Mouse (Mus musculus) telencephalon, adult 2 months (tissue): ENCODE results near the gene Nhlrc3.

Experiments used
- DNase-seq: peaks from one replicate; pipeline ENCODE4 v3.0.0-alpha.2; 2011; ENCODE audit warnings: low read depth, low spot score

Gene Nhlrc3

DNA sequence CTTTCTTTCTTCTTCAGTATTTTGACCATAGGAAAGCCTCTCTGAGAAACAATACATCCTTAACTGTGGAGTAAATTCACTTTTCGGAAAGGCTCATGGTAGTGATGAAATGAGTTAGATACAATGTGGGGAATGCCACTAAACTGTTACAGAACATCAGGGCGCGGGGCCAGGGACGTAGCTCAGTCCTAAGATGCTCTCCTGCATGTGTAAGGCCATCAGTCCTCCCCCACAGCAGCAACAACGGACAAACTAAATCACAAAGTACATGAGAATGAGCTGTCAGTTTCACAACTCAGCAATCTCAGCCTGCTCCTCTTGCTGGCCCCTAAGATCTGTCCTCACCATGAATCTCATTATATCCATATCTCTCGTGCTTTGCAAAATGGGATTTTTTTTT lies 8.6 kb downstream of the Nhlrc3 start:
- DNase-seq, result no peak

DNA sequence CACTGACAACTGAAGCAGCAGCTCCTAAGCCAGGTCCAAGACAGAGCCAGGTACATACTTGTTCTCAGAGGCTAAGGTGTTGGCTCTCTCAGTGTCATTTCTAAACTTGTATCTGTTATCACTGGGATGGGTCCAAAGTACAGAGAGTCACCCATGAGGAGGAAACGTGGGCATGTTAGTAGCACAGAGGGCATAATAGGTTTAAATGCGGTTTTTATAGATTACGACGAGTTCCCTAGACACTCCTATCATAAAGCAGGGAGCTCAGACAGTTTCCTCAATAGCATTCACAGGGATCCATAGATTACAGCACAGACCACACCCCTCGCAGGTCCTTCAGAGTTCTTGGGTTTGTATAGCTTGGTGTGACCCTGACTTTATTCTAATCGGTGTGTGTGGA lies 9.1 kb downstream of the Nhlrc3 start:
- DNase-seq, result no peak

DNA sequence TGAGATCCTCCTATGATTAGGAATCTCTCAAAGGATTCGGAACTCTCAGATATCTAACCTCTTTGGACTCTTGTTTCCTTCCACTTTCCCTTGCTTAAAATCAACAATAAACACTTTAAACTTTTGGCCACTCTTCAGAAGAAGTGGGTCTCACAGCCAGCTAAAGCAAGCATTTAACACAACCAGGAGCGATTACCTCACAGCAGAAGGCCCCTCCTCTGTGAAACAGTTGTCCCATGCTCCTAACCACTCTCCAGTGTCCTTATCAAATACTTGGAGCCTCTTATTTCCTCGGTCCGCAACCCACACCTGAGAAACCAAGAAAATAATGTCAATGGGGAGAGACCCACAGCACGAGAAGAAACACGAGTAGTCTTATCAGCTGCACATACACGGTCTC lies 9.8 kb downstream of the Nhlrc3 start:
- no peak for DNase-seq

DNA sequence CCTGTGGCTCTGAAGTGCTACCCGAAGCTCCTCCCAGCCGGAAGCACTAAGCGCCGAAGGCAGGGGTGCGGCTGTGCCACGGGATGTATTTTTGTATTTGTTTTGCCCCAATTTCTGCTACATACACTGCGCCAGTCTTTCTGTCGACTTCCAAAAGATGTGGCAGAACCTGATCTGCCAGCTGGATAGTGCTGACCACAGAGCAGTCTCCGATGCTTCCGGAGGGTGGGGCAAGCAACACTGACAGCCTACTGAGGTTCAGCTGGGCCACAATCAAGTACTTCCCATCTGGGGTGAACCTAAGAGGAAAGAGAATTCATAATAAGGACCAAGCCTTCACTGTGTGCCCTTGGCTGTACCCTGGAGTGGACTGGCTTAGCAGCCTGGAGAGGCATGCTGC lies 10.8 kb downstream of the Nhlrc3 start:
- no peak for DNase-seq

DNA sequence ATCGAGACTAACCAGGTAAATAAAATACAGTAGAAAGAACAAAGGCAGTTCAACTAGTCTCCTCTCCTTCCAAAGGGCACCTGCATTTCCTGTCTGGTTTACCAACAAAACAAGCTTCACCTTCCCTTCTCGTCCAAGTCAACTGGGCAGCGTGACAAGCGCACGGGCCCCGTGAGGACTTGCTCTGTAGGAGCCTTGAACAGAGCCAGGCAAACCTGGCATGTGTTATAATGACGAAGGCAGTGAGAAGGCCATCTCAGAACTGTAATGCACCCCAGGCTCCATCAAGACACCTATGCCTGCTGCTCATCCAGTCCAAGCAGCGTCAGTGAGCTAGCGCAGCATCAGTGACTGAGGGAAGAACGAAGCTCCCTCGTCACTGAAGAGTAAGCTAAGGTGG lies 12.5 kb downstream of the Nhlrc3 start:
- DNase-seq, result no peak

DNA sequence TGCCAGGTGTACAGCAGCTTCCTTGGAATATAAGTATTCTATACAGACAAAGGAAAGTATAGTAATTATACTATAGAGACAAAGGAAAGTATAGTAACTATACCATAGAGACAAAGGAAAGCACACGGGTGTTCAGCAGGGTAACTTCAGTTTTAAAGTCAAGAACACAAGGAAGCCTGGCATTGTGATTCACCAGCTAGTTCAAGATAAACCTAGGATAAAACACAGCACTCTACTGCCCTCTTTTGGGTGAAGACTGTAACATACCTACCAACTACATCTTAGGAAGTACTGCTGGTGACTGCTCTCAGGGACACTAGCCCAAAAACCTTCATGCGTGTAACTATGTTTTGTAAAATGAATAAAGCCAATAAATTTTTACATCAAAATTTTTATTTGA lies 14.9 kb downstream of the Nhlrc3 start:
- peak; percentile 81 for DNase-seq

DNA sequence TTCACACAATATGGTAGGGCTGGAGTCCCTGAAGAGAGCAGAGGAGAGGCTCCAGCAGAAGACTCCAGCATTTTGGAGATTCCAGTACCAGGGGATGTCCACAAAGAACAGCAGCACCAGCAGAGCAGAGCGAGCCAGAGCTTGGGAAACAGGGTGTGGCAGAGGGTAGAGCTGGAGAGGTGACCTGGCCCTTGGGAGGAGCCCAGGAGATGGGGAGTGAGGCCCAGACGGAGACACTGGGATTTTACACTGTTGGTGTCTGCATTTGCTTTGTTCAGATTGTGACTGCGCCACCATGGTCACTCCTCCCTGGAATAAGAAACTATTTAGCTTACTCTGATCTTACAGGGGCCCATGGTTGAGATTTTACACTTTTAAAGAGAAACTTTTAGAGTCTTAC lies 16.3 kb downstream of the Nhlrc3 start:
- DNase-seq, result no peak

DNA sequence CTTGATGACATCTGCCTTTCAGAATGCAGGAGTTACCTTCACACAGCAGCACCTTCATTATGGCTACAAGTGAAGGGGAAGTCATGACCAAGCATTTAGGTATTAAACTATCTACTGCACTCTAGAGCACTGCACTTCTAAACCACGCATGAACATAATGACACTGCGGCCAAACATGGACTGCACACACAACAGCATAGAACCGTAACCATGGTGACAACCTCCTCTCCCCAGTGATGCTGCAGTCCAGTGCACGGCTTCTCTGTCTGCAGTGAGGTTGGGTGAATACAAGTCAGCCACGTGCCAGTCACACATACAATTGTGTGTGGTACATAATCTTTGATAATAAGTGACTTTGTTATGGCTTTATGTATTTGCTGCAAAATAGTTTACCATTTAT lies 17.6 kb downstream of the Nhlrc3 start:
- no peak for DNase-seq

DNA sequence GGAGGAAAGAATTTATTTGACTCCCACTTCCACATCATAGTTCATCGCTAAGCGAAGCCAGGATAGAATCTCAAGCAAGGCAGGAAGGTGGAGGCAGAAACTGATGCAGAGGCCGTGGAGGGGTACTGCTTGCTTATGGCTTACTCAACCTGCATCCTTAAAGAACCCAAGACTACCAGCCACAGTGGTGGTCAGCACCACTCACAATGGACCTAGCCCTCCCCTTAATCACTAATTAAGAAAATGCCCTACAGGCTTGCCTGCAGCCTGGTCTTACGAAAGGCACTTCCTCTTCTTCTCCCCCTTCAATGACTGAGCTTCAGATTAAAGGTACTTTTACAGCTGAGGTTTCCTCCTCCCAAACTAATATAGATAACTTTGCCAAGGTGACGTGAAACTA lies 26.6 kb downstream of the Nhlrc3 start:
- DNase-seq, result no peak

DNA sequence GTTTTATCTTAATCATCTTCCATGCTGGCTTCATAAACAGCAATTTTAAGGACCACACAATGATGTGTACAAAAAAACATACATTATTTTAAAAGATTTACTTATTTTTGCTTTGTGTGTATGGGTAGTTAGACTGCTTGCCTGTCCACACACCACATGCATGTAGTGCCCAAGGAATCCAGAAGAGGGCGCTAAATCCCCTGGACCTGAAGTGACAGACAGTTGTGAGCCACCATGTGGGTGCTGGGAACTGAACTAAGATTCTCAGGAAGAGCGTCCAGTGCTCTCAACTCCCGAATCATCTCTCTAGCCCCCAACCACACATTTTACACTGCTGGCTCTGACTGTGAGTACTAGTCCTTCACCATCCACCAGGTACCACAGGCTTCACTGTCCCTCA lies 28.5 kb downstream of the Nhlrc3 start:
- no peak for DNase-seq

DNA sequence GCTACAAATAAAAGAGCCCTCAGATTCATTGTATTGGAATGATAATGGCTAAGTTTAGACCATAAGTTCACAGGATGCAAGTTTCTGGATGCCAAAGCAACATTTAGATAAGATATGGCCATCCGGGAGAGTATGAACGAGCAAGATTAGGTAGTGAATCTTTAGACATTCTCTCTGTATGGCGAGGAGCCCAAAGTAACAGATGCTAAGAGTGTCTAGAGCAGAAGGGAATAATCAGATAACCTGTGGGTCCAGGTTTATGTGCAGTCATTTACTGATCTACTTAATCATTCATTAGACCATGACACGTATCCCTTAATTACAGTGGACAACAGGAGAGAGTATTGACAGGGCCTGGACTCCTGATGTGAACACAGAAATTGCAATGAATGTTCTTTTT lies 39.6 kb downstream of the Nhlrc3 start:
- DNase-seq, result no peak

DNA sequence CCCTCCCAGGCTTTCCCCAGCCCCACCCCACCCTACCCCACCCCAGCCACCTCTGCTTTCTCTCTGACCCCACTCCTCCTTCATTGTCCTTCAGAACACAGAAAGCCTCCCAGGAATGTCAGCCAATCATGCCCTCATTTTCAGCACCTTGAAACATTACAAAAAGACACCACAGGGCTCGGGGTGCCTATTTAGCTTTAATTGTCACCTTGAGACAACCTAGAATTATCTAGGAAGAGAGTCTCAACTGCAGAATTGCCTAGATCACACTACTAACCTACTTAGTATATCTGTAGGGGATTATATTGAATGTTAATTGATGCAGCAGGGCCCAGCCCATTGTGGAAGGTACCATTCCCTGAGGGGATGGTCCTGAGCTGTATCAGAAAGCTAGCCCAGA lies 40.4 kb downstream of the Nhlrc3 start:
- no peak for DNase-seq

DNA sequence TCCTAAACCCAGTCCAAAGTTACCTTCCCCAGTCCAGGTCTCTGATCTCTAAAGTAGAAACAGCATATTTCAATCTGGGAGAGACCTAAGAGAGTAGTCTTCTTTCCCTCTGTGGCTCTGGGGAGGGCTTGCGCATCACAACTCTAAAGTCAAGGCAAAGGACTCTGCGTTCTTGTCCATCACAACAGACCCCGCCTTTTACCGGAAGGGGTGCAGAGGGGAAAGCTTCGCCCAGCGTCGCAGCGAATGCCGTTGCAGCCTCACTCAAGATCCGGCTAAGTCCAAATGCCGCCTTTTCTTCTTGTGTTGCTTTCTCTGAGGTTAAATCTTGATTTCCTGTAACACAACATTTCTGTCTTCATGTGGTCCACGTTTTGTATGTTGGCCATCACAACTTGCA lies 41.5 kb downstream of the Nhlrc3 start:
- DNase-seq, result no peak

DNA sequence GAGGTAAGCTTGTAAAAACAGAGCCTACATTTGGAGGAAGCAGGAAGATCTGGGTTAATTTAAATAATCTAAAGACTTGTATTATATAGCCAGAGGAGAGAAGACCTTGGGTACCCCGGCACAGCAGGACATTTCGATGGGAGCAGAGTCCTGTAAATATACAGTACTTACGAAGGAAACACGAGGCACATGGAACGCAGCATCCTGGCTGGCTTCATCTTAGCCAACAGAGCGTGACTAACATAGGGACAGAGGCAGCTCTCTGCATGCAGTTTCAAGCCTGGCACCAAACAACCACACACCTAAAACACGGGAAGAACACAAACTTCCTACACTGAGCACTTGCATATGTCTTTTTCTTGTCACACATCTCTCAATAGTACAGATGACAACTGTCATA lies 45.4 kb downstream of the Nhlrc3 start:
- DNase-seq, result no peak

DNA sequence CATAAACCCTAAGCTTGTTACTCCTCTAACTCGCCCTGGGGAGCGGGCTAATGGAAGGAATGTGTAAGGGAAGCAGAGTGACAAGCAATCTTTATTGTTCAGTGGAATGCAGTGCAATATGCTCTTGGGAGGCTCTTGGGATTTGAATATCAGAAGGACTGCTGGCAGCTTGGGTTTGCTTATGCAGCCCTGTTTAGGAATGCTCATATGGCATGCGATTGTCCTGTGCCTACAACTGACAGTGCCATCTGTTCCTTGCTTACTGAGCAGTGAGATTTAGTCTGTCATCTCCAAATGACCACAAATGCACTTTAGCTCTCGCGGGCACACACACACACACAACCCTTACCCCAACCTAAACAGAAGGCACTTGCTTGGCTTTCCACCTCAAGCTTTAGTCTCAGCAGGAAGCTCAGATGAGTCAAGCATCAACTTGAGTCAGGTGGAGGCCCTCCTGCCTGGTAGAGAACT lies 47.1 kb downstream of the Nhlrc3 start:
- DNase-seq, result peak; percentile 29

DNA sequence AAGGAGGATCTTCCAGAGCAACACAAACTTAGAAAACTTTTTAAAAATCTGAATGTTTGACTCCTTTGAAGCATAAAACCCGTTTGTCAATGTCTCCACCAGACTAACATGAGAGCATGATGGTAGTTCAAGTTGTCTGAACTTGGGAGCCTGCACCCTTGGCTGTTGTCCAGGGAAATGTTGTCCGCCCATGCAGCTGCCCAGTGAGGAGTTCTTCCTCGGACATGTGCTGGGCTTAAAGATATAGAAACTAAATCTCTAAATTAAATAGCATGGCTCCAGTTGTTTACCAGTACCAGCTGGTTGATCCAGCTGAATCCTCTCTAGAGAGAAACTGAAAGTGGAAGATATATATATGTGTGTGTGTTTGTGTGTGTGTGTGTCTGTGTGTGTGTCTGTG lies 49.2 kb downstream of the Nhlrc3 start:
- no peak for DNase-seq

DNA sequence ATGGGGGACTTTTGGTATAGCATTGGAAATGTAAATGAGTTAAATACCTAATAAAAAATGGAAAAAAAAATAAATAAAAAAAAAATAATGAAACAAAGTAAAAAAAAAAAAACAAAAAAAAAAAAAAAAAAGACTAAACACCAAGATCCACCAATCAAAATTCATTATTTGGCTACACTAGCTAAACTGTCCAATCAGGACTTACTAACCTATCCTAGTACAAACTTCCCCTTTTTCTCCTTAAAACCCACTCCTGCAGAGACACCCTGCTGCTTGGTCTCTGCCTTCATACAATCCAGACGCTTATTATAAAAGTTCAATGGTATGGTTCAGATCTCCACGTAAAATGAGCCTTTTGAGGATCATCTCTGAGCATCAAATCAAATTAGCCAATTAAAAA lies 49.7 kb downstream of the Nhlrc3 start:
- no peak for DNase-seq

DNA sequence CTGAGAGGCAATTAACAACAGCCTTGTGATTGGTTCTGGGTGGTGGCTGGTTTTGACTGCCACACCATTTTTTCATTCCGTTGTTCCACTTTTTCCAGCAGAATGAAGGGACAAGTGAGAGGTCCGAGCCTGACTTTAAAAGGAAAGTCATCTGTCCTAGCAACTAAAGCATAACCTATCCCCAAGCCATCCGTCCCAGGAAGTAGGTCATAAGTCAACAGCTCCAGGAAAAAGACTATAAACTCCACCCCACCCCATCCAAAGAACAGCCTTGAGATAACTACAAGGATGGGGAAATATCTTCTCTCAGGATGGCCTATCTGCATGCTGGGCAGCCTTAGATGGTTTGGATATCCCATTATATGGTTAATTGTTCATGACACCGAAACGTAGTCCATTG lies 50.9 kb downstream of the Nhlrc3 start:
- no peak for DNase-seq

DNA sequence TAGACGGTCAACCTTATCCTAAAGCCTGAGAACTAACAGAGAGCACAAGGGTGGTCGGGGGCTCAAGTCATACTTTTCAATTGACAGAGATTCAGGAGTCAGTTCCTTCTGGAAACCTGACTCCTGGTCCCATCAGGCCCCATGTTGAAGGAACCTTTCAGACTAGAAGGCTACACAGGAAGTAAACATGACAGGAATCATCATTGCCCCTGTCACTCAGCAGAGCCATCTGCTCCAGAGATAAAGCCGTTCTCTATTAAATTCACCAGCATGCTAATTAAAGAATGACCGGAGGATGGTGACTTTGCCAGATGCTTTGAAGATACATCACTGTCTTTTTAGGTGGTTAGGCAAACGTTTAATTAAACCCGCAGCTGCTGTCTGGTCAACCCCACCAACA lies 53.1 kb downstream of the Nhlrc3 start:
- DNase-seq, result no peak

DNA sequence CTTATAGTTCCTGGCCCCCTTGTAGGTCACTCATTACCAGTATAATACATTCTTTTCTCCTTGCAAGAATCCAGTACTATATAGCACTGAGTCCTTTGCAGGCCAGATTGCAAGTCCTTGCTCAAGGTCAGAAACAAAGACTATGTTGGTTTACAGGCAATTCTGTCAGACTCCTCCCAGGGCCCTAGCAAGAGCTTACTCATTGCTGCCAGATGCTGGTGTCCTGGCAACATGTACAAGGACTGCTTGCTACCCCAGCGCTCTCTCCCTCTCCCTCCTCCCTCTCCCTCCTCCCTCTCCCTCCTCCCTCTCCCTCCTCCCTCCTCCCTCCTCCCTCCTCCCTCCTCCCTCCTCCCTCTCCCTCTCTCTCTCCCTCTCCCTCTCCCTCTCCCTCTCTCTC lies 56.0 kb downstream of the Nhlrc3 start:
- DNase-seq, result no peak
